Mouse (Mus musculus) embryonic facial prominence, embryonic 10.5 days (tissue): ENCODE results near the gene Dvl1. TPM values are rescaled to one million over a fixed set of nuclear protein-coding genes. Genes with fewer than 3 reads are reported as not detected.
A peak's percentile ranks its signal among the peaks of the same experiment; 100 is the strongest.

Experiments used
- DNase-seq: peaks from one replicate; pipeline ENCODE4 v3.0.0-alpha.2; 2017; ENCODE audit warnings: low spot score
- H3K27ac ChIP-seq: fragments of 300-500 bp; sonication (generic); replicated peaks from 2 replicates; pipeline ENCODE4 v1.5.1; 2016; ENCODE audit warnings: mild to moderate bottlenecking
- H3K27me3 ChIP-seq: fragments of 300-500 bp; sonication (generic); replicated peaks from 2 replicates; pipeline ENCODE4 v1.6.1; 2016; ENCODE audit warnings: low read depth, mild to moderate bottlenecking; ENCODE audit not compliant: poor library complexity, severe bottlenecking
- H3K36me3 ChIP-seq: fragments of 300-500 bp; sonication (generic); replicated peaks from 2 replicates; pipeline ENCODE4 v1.6.1; 2016; ENCODE audit warnings: mild to moderate bottlenecking, moderate library complexity
- H3K4me1 ChIP-seq: fragments of 300-500 bp; sonication (generic); 2 replicates; pipeline ENCODE4 v1.6.1; 2016
- H3K4me3 ChIP-seq: fragments of 300-500 bp; sonication (generic); 2 replicates; pipeline ENCODE4 v1.5.1; 2016; ENCODE audit warnings: mild to moderate bottlenecking, moderate library complexity
- H3K9me3 ChIP-seq: fragments of 300-500 bp; sonication (generic); 2 replicates; pipeline ENCODE4 v1.6.1; 2016; ENCODE audit warnings: mild to moderate bottlenecking
- WGBS: fragments of 180-500 bp; shearing (Covaris S2); methylation state at CpG from one replicate; pipeline ENCODE4 v1.1.7; 2016; 5-methylcytosine and 5-hydroxymethylcytosine counted together
- polyA plus RNA-seq: library from polyadenylated mRNA; unstranded; fragments of >200 nt; fragmentation: Nextera tagmentation; extraction: Ambion mirVana; gene quantifications from 2 replicates; pipeline ENCODE4 v1.2.1, GENCODE M21; 2016

Dvl1 gene
- polyA plus RNA-seq, 1 experiment from 2014 or later = 4.3 TPM

- H3K9me3 ChIP-seq = no peaks in the 10 kb centered on the region
- under 1% methylated on average over 49 of the region's 49 CpGs for WGBS
- no peaks in the 10 kb centered on the region for H3K27me3 ChIP-seq
- H3K27ac ChIP-seq = peak within 1 kb of the TSS; percentile 86
- peak within 1 kb of the TSS; percentile 93 for H3K4me3 ChIP-seq
- peak; percentile 97 for DNase-seq
- peaks cover 57% of the 10 kb centered on the region for H3K36me3 ChIP-seq
- H3K4me1 ChIP-seq = peaks cover 24% of the 10 kb centered on the region
Measured at GRCm38 (mm10) chr4:155831205-155831766, 15.9 kb upstream of the Dvl1 start, which contains the start of gene Aurkaip1. Aurkaip1 (plus strand) TSS chr4:155831272.

- 1% methylated on average over 25 of the region's 25 CpGs for WGBS
- H3K27ac ChIP-seq = peak overlapping the region; percentile 86
Measured at GRCm38 (mm10) chr4:155831831-155832230, 15.4 kb upstream of the Dvl1 start.

GRCm38 (mm10) chr4:155832321-155832720, 14.9 kb upstream of the Dvl1 start:
- 56% methylated on average over 10 of the region's 10 CpGs for WGBS

More at GRCm38 (mm10) chr4:155831831-155832230, 15.4 kb upstream of the Dvl1 start:
- H3K4me1 ChIP-seq = peaks cover 24% of the 10 kb centered on the region
- H3K9me3 ChIP-seq = no peaks in the 10 kb centered on the region
- peaks cover 52% of the 10 kb centered on the region for H3K36me3 ChIP-seq
- H3K27me3 ChIP-seq = no peaks in the 10 kb centered on the region
- no peak for DNase-seq
- peak overlapping the region; percentile 93 for H3K4me3 ChIP-seq

GRCm38 (mm10) chr4:155833234-155833633, 14.0 kb upstream of the Dvl1 start:
- H3K27ac ChIP-seq = no peak overlapping the region
- WGBS = 85% methylated on average over 4 of the region's 4 CpGs
- H3K4me3 ChIP-seq = peak overlapping the region; percentile 93
- DNase-seq = no peak
- no peaks in the 10 kb centered on the region for H3K27me3 ChIP-seq
- H3K36me3 ChIP-seq = peaks cover 38% of the 10 kb centered on the region
- H3K4me1 ChIP-seq = peaks cover 31% of the 10 kb centered on the region
- H3K9me3 ChIP-seq = no peaks in the 10 kb centered on the region

More at GRCm38 (mm10) chr4:155832321-155832720, 14.9 kb upstream of the Dvl1 start:
- no peaks in the 10 kb centered on the region for H3K27me3 ChIP-seq
- DNase-seq = no peak
- H3K36me3 ChIP-seq = peaks cover 47% of the 10 kb centered on the region
- peak overlapping the region; percentile 93 for H3K4me3 ChIP-seq
- no peaks in the 10 kb centered on the region for H3K9me3 ChIP-seq
- peaks cover 24% of the 10 kb centered on the region for H3K4me1 ChIP-seq
- H3K27ac ChIP-seq = peak overlapping the region; percentile 86

GRCm38 (mm10) chr4:155833836-155834235, 13.4 kb upstream of the Dvl1 start:
- Histone ChIP-seq H3K4me1 (peaks cover 36% of the 10 kb centered on the region), H3K27ac (no peak overlapping the region), H3K4me3 (peak overlapping the region; percentile 23; the same call in 1 of the 2 replicates), H3K9me3 (no peaks in the 10 kb centered on the region), H3K36me3 (peaks cover 34% of the 10 kb centered on the region), H3K27me3 (no peaks in the 10 kb centered on the region)
- 39% methylated on average over 2 of the region's 2 CpGs for WGBS
- peak; percentile 76 for DNase-seq

- no peak for DNase-seq
- WGBS = 85% methylated on average over 11 of the region's 11 CpGs
- Histone ChIP-seq H3K27ac (no peak overlapping the region), H3K4me1 (peaks cover 60% of the 10 kb centered on the region), H3K36me3 (peaks cover 30% of the 10 kb centered on the region), H3K4me3 (0 out of 2 replicates have a peak overlapping the region, but pooled peaks have one; percentile 8), H3K9me3 (no peaks in the 10 kb centered on the region), H3K27me3 (peaks cover 19% of the 10 kb centered on the region)
Measured at GRCm38 (mm10) chr4:155837404-155838010, 9.7 kb upstream of the Dvl1 start.

- H3K36me3 ChIP-seq = peaks cover 30% of the 10 kb centered on the region
- WGBS = 58% methylated on average over 8 of the region's 8 CpGs
- peak overlapping the region; percentile 89 for H3K27ac ChIP-seq
- H3K9me3 ChIP-seq = no peaks in the 10 kb centered on the region
- H3K4me1 ChIP-seq = peaks cover 50% of the 10 kb centered on the region
- H3K27me3 ChIP-seq = peaks cover 27% of the 10 kb centered on the region
- H3K4me3 ChIP-seq = peak overlapping the region; percentile 59; the same call in 1 of the 2 replicates
- no peak for DNase-seq
Measured at GRCm38 (mm10) chr4:155838187-155839153, 8.7 kb upstream of the Dvl1 start.

- DNase-seq = peak; percentile 92
- Histone ChIP-seq H3K9me3 (no peaks in the 10 kb centered on the region), H3K4me3 (peak within 1 kb of the TSS; percentile 59), H3K4me1 (peaks cover 42% of the 10 kb centered on the region), H3K36me3 (peaks cover 34% of the 10 kb centered on the region), H3K27me3 (peaks cover 28% of the 10 kb centered on the region), H3K27ac (peak within 1 kb of the TSS; percentile 89)
- 2% methylated on average over 16 of the region's 16 CpGs for WGBS
Measured at GRCm38 (mm10) chr4:155839483-155839910, 7.7 kb upstream of the Dvl1 start, which contains the start of gene Mxra8. Mxra8 (plus strand) TSS chr4:155839680.

GRCm38 (mm10) chr4:155840076-155841002, 6.9 kb upstream of the Dvl1 start:
- no peak for DNase-seq
- WGBS = 6% methylated on average over 8 of the region's 8 CpGs
- peaks cover 27% of the 10 kb centered on the region for H3K36me3 ChIP-seq
- H3K9me3 ChIP-seq = no peaks in the 10 kb centered on the region
- peak overlapping the region; percentile 89 for H3K27ac ChIP-seq
- peak overlapping the region; percentile 59 for H3K4me3 ChIP-seq
- peaks cover 42% of the 10 kb centered on the region for H3K4me1 ChIP-seq
- peaks cover 28% of the 10 kb centered on the region for H3K27me3 ChIP-seq

- Histone ChIP-seq H3K9me3 (no peaks in the 10 kb centered on the region), H3K27me3 (peaks cover 28% of the 10 kb centered on the region), H3K4me3 (peak overlapping the region; percentile 59), H3K27ac (peak overlapping the region; percentile 63), H3K4me1 (peaks cover 42% of the 10 kb centered on the region), H3K36me3 (peaks cover 26% of the 10 kb centered on the region)
- DNase-seq = peak; percentile 64
- under 1% methylated on average over 32 of the region's 32 CpGs for WGBS
Measured at GRCm38 (mm10) chr4:155841003-155841454, 6.2 kb upstream of the Dvl1 start.

GRCm38 (mm10) chr4:155841651-155842270, 5.4 kb upstream of the Dvl1 start:
- WGBS = 38% methylated on average over 38 of the region's 38 CpGs
- peak overlapping the region; percentile 59 for H3K4me3 ChIP-seq
- no peaks in the 10 kb centered on the region for H3K9me3 ChIP-seq
- peaks cover 48% of the 10 kb centered on the region for H3K4me1 ChIP-seq
- no peak for DNase-seq
- H3K36me3 ChIP-seq = peaks cover 26% of the 10 kb centered on the region
- no peak overlapping the region for H3K27ac ChIP-seq
- H3K27me3 ChIP-seq = peaks cover 28% of the 10 kb centered on the region
